Mouse (Mus musculus) gastrocnemius, postnatal 10 days (tissue): ENCODE measurements at regions not wholly inside any gene's neighbourhood (a gene's known extent, or its start where the extent isn't known, plus 50 kb on each side); places are given as distances from the start of the nearest gene placed in this dataset.

Experiments used
- DNase-seq: peaks from one replicate; pipeline ENCODE4 v3.0.0; 2021; ENCODE audit warnings: mixed read lengths

- no peak for DNase-seq
Measured at GRCm38 (mm10) chr1:128671016-128671415, 78.9 kb upstream of the Cxcr4 start.

DNA sequence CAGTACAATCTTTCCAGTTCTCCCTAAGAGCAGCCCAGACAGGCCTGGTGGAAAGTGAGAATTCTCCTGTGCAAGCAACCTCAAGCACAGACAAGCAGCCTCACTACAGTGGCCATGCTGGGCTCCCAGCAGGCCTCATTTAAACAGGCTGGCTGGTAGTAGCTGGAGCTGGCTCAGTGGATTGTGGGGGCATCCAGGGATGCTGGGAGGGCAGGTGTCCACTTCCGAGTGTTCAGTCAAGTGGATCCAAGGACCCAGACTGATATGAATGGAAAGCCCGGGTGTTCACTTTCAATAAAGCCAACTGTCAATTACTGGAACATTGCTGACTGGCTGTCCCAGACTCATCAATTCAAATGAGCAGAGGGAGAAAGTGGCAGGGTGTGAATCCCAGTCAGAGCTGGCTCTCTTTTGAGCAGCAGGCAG is 77.2 kb upstream of the Cxcr4 start:
- DNase-seq = no peak

DNA sequence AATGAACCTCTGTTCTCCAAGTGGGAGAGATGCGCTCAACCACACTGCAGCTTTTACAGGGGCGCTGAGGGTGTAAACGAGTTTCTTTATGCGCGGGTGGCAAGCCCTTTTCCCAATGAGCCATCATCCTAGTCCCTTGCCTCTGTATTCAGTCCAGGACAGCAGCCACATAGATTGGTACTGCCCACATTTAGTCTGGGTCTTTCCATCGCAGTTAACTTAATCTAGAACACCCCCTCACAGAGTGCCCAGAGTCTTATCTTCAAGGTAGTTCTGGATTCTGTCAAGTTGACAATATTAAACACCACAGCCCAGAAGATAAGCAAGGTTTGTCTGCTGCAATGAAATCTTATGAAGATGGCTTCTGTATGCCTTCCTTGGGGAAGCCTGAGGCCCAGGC is 76.6 kb upstream of the Cxcr4 start:
- no peak for DNase-seq

- DNase-seq = no peak
Measured at GRCm38 (mm10) chr1:128667121-128667762, 75.1 kb upstream of the Cxcr4 start.

DNA sequence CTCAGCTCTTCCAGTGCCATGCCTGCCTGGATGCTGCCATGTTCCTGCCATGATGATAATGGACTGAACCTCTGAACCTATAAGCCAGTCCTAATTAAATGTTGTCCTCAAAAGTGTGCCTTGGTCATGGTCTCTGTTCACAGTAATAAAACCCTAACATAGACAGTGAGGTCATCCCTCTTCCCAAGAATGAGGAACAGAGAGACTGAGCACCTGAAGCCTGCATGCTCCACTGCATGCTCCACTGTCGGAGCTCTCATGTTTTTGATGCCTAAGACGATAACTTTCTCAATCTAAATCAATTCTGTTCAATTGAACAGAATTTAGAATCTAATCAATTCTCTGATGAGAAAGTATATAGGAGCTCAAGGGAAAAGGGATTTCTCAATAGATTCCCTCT is 71.1 kb upstream of the Cxcr4 start:
- no peak for DNase-seq

- no peak for DNase-seq
Measured at GRCm38 (mm10) chr1:128659857-128660256, 67.8 kb upstream of the Cxcr4 start.

- DNase-seq = no peak
Measured at GRCm38 (mm10) chr1:128658802-128659201, 66.7 kb upstream of the Cxcr4 start.

GRCm38 (mm10) chr1:128654099-128654862 is 62.2 kb upstream of the Cxcr4 start:
- DNase-seq = no peak

GRCm38 (mm10) chr1:128650596-128650995 is 58.5 kb upstream of the Cxcr4 start:
- DNase-seq = no peak

DNA sequence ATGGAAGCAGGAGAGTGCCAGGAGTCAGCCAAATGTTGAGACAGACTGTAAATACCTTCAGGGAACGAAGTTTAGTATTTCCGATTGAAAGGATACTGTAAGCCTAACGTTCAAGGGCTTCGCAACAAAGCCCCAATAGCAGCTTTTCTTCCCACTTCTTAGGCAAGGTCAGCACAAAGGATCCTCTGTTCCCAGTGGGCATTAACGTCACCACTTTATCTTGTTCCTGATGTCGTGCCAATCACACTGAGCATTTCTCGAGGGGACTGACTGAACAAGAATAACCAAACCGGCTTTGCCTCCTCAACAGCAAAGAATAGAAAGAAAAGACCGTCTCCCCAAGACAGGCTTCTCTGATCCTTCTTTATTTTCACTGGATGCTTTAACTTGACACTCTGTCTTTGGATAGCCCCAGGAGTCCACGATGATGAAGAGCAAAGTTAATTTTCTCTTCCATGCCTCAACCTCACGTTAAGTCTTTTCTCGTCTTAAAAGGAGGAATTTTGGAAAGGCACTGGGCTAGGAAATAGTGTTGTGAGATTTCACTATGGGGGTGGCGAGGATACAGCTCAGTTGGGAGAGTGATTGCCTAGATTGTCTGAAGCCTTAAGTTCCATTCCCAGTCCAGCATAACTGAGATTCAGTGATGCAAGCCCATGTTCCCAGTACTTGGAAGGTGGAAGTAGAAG is 57.5 kb upstream of the Cxcr4 start:
- no peak for DNase-seq

DNA sequence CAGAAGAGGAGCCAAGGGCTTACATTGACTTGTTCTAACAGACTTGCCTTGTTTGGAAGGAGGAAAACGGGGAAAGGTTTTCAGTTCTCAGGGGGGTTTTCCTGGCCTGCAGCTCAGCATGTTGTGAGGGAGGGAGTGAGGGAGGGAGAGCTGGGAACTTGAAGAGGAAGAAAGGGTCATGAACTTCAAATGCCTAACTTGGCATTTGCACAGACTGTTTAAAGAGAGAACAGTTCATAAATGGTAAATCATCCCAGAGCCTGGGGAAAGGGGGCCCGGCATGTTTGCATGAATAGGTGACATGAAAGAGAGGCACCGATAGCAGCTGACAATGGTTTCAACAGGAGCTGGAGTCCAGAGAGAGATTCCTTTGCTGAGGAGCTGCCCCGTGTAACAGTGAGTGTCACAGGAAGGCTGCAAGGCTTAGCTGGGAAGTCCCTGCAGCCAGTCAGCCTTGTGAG is 51.3 kb upstream of the Cxcr4 start:
- no peak for DNase-seq

DNA sequence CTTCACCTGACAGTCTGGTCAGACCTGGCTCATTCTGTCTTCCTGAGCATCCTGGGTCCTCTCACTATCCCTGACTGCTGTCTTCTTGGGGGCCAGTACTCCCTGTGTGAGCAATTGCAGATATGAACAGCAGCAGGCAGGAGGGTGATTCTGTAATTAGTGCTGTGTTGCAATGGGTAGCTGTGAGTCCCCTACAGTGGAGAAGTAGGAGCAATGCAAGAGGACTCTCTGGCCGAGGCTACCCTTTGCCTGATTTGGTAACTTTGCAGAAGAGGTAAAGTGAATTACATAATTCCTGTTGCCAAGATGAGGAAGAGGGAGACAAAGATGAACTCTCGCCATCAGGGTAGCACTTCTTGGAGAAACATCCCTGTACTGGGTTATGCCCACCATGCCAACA is 50.1 kb upstream of the Cxcr4 start:
- DNase-seq = no peak
